Mouse (Mus musculus) natural killer cell, adult 2 months (primary cell): ENCODE data around the gene Atraid.

ENCODE experiments used
- DNase-seq, 2 experiments: peaks; one replicate each; pipeline ENCODE4 v3.0.0; 2022; ENCODE audit warnings: low spot score in 2 of 2

Atraid gene

DNA sequence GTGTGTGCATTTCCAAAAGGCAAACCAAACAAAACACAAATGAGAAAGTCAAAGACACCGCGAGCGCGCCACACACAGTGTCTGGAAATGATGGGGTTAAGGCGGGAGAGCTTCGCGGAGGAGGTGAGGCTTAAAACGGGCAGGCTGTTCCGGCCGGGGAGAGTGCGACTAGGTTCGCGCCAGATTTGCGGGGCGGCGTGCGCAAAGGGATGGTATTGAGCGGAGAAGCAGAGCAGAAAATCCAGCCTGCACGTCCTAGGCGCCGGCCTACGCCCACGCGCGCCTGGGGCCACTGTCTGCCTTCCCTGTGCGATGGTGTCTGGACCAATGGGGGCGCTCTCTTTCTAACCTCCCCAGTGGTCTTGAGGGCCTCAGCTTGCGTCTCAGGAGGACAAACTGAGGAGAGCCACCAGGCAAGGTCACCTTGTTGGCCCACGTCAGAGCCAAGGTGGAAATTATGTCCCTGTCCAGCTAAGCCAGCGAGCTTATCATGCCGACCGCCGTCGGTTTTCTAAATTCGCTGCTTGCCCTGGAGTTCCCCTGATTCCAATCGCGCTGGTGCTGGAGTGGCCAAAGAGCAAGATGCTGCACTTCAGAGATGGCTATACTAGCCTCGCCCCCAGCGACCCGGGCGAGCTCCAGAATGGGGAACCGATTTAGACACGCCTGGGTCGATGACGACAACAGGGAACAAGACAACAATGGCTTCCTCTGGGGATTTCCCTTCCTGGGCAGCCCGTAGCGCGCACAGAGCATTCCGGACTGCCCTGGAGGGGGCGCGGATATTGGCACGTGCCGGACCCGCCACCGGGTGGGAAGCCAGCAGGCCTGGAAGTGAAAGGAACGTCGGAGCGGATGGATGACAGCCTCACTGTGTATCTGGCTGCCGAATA lies 46.9 kb downstream of the Atraid start:
- DNase-seq, result peak; percentile 70 to 82

DNA sequence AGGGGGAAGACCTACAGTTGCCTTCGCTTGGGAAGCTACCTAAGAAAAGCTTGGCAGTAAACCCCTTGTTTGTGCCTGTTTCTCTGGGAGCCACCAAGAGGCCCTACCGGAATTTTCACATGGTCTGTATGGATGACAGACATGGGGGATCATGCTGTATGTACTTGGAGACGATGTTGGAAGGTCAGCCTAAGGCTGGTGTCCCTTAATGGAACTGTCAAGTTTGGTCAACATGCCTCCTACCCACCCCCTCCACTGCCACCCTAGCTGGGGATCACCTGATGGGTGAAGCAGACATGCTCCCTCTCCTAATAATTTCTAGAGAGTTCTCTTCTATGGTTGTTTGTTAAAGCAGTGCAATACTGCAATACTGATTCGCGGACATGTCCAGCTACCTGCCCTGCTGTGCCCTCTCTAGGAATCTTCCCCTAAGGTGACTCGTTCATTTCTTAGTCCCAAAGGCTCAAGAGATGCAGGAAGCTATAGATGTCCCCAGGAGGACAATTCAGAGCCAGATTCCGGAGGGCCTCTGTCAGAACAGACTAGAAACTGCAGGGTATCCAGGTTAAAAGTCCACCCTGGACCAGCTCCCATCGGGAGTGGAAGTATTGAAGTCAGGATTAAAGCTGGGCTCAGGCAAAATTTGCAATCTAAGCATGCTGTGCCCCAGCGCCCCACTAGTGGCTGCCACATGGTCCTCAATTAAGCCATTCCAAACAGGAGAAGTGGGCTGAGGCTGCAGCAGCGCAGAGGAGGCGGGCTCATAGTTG lies 47.8 kb downstream of the Atraid start:
- DNase-seq, result no peak
